Mouse (Mus musculus) intestine, embryonic 14.5 days (tissue): Measurements from ENCODE around the gene Pmpca. TPM values are rescaled to one million over a fixed set of nuclear protein-coding genes. Genes with fewer than 3 reads are reported as not detected.

Experiments used
- ATAC-seq: fragments of 200-750 bp; cut with Nextera tagmentation; replicated peaks from 2 replicates; pipeline ENCODE4 v1.8.0; 2017; ENCODE audit warnings: low read depth, moderate number of reproducible peaks, moderate TSS enrichment, moderate library complexity; ENCODE audit not compliant: low FRiP score, low TSS enrichment
- DNase-seq: peaks from one replicate; pipeline ENCODE4 v3.0.0-alpha.2; 2018; ENCODE audit warnings: low spot score
- H3K27ac ChIP-seq: fragments of 300-500 bp; sonication (generic); 2 replicates; pipeline ENCODE4 v1.5.1; 2014; ENCODE audit warnings: low read depth, mild to moderate bottlenecking, control low read depth
- H3K27me3 ChIP-seq: fragments of 300-500 bp; sonication (generic); replicated peaks from 2 replicates; pipeline ENCODE4 v1.6.1; 2014; ENCODE audit warnings: low read length, control low read depth; ENCODE audit not compliant: control insufficient read depth, insufficient read depth
- H3K36me3 ChIP-seq: fragments of 300-500 bp; sonication (generic); 2 replicates; pipeline ENCODE4 v1.6.1; 2014; ENCODE audit warnings: low read length, control low read depth; ENCODE audit not compliant: control insufficient read depth, insufficient read depth
- H3K4me1 ChIP-seq: fragments of 300-500 bp; sonication (generic); replicated peaks from 2 replicates; pipeline ENCODE4 v1.6.1; 2014; ENCODE audit warnings: low read length, control low read depth, mixed read lengths; ENCODE audit not compliant: control insufficient read depth, insufficient read depth
- H3K4me2 ChIP-seq: fragments of 300-500 bp; sonication (generic); 2 replicates; pipeline ENCODE4 v1.6.1; 2014; ENCODE audit warnings: low read length
- H3K4me3 ChIP-seq: fragments of 300-500 bp; sonication (generic); 2 replicates; pipeline ENCODE4 v1.5.1; 2014; ENCODE audit warnings: low read depth, low read length, control low read depth, mixed read lengths
- H3K9ac ChIP-seq: fragments of 300-500 bp; sonication (generic); 2 replicates; pipeline ENCODE4 v1.6.1; 2014; ENCODE audit warnings: mild to moderate bottlenecking, low read length
- H3K9me3 ChIP-seq: fragments of 300-500 bp; sonication (generic); 2 replicates; pipeline ENCODE4 v1.6.1; 2016; ENCODE audit warnings: low read length, control low read depth; ENCODE audit not compliant: control insufficient read depth
- WGBS: fragments of 180-500 bp; shearing (Covaris S2); extraction: QIAGEN DNeasy Blood & Tissue Kit; methylation state at CpG from one replicate; pipeline ENCODE4 v1.1.7; 2014; 5-methylcytosine and 5-hydroxymethylcytosine counted together
- polyA plus RNA-seq: library from polyadenylated mRNA; unstranded; fragments of >200 nt; fragmentation: Nextera tagmentation; extraction: Ambion mirVana; gene quantifications from 2 replicates; pipeline ENCODE4 v1.2.1, GENCODE M21; 2014

Pmpca gene
- polyA plus RNA-seq, 1 experiment from 2014 or later: 90.2 TPM

DNA sequence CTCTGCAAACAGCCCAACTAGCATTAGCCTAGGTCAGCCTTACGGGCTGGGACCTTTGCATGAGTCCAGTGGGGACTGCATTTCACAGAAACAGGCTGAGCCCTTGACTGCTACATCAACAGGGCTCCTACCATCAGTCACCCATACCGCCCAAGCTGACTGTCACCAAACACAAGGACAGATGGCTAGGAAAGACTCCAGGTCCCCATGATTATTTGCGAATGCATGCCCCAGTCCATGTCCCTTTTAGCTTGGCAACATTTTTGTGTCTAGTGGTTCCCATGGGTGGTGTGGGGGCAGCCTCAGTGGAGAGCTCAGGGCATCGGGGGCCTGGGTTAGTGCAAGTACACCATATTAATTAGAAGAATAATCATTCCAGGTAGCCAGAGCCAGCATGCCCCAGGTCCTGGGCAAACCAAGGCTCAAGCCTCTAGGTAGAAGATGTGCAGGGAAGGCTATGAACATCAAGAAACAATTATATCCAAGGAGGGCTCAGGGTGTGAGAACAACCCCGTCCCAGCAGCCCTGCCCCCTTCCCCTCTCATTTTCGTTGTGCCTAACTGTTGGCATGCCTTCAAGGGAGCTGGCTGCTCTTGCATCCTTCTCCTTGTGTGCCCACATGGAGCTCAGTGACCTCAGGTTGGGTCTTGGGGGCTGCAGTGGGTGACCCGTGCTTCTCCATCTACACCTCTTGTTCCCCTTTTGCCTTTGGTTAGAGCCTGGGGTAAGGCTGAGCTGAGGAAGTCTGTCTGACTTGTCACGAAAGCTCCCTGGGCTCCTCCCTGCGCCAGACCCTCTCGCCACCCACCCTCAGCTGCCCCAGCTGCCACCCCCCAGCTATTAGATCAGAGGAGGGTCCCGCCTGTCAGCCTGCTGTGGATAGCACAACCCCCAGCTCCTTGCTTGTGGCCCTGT lies 35.8 kb upstream of the Pmpca start:
- no peaks in the 10 kb centered on the region for H3K27me3 ChIP-seq
- WGBS: 88% methylated on average over 11 of the region's 11 CpGs
- no peak overlapping the region for H3K27ac ChIP-seq
- peaks cover 14% of the 10 kb centered on the region for H3K4me1 ChIP-seq
- peaks cover 21% of the 10 kb centered on the region for H3K36me3 ChIP-seq
- no peak for DNase-seq
- peak overlapping the region; percentile 98; the same call in 1 of the 2 replicates for H3K4me2 ChIP-seq
- H3K9me3 ChIP-seq: no peaks in the 10 kb centered on the region
- no peak overlapping the region for H3K4me3 ChIP-seq
- no peak for ATAC-seq
- no peak overlapping the region for H3K9ac ChIP-seq

DNA sequence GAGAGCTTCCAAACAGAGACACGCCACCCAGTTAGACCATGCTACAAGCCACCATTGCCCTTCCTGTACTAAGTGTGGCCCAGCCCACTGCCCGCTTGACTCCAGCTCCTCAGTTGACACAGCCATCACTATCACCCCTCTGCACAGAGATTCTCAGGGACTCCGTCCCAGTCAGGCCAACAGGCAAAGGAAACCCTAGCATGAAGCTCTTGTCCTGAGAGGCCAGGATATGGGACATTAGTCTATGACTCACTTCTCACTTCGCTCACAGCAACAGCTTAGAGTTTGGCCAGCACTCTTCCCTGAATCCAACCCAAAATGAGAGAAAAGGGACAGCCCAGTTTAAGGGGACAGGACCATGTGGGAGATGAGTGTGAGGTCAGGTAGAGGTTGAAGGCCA lies 34.7 kb upstream of the Pmpca start:
- Histone ChIP-seq H3K27me3 (no peaks in the 10 kb centered on the region), H3K36me3 (peaks cover 10% of the 10 kb centered on the region), H3K4me3 (no peak overlapping the region), H3K27ac (no peak overlapping the region), H3K4me1 (peaks cover 11% of the 10 kb centered on the region), H3K9me3 (no peaks in the 10 kb centered on the region), H3K4me2 (no peak overlapping the region), H3K9ac (no peak overlapping the region)
- no peak for ATAC-seq
- no peak for DNase-seq
- 95% methylated on average over 4 of the region's 4 CpGs for WGBS

DNA sequence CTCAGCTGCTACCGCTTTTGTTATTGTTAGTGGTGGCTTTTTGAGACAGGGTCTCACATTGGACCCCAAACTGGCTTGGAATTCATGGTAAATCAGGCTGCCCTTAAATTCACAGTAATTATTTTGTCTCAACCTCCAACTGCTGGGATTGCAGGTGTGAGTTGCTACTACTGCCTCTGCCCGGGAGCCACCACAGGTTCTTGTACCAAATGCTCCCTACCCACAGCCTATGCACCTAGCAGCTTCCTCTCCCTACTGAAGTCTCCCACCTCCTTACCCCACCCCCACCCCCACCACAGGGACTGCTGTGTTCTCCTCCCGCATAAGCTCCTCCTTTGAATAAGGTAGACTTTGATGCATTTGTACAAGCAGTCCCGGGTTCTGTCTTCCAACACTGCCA lies 32.9 kb upstream of the Pmpca start:
- DNase-seq: no peak
- Histone ChIP-seq H3K9ac (no peak overlapping the region), H3K27ac (no peak overlapping the region), H3K9me3 (no peaks in the 10 kb centered on the region), H3K27me3 (no peaks in the 10 kb centered on the region), H3K36me3 (no peaks in the 10 kb centered on the region), H3K4me3 (no peak overlapping the region), H3K4me2 (no peak overlapping the region), H3K4me1 (peaks cover 6% of the 10 kb centered on the region)
- ATAC-seq: no peak
- WGBS: 77% methylated on average over 4 of the region's 4 CpGs

DNA sequence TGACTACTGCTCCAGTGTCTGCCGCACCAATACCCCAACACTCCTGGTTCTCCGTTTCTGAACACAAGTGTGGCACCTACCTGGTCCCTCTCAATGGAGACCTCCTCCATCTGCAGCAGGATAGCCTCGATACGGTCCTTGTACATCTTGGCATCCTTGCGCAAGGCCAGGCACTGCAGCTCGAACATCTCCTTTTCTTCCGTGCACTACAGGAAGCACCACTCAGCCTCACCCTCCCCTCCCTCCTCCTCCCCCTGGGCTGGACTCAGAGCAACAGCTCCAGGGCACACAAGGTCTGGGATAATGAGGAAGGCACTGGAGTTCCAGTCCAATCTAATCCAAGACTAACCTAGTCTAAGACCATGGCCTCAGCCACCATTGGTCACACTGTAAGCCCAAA lies 32.5 kb upstream of the Pmpca start:
- H3K4me2 ChIP-seq: no peak overlapping the region
- no peaks in the 10 kb centered on the region for H3K9me3 ChIP-seq
- H3K4me1 ChIP-seq: peaks cover 6% of the 10 kb centered on the region
- no peak overlapping the region for H3K27ac ChIP-seq
- no peak overlapping the region for H3K4me3 ChIP-seq
- H3K36me3 ChIP-seq: no peaks in the 10 kb centered on the region
- DNase-seq (no peak), ATAC-seq (no peak)
- no peak overlapping the region for H3K9ac ChIP-seq
- WGBS: 78% methylated on average over 7 of the region's 7 CpGs
- H3K27me3 ChIP-seq: no peaks in the 10 kb centered on the region

DNA sequence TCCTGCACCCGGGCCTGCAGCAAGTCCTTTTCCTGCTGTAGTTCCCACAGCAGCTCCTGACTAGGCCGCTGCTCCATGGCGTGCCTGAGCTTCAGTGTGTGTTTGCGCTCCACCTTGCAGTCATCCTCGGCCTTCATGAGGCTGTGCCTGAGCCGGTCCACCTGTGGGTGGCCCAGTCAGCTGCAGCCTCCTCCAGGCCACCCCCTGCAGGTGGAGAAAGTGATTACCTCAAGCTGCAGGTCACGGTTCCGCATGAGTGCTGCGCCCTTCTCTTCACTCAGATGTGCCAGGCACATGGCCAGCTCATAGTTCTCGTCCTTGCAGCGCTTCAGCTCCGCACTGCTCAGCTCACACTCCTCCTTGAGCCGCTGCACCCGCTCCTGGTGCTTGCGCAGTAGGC lies 31.7 kb upstream of the Pmpca start:
- Histone ChIP-seq H3K36me3 (no peaks in the 10 kb centered on the region), H3K27me3 (no peaks in the 10 kb centered on the region), H3K9ac (no peak overlapping the region), H3K4me1 (peaks cover 5% of the 10 kb centered on the region), H3K4me2 (no peak overlapping the region), H3K9me3 (no peaks in the 10 kb centered on the region), H3K4me3 (no peak overlapping the region), H3K27ac (no peak overlapping the region)
- 52% methylated on average over 15 of the region's 15 CpGs for WGBS
- no peak for DNase-seq
- ATAC-seq: no peak

DNA sequence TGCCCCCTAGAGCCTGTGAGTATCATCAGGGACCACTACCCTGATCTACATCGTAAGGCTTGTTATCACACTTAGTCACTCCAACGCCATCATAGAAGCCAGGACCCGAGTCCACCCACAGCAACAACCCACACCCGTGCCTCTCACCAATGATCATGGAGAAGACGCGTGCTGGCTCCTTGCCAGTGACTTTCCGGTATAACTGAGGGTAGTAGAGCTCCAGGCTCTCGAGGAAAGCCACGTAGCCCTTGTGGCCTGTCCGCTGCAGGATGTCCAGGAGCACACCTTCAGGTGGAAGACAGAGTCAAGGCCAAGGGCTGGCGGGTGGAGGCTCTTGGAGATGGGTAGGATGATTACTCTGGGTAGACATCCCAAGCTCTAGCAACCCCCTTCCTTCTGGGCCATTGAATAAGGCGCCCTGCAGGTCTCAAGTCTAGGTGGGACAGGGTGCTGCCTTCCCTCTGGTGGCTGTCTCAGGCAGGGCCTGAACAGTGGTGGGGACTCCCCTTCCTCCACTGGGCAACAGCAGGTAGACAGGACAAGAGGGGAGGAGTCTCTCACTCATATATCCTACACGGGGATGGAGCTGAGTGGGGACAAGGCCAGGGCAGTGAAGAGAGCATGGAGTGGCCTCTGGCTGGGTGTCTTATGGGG lies 30.3 kb upstream of the Pmpca start:
- no peak overlapping the region for H3K4me3 ChIP-seq
- H3K4me2 ChIP-seq: no peak overlapping the region
- no peak overlapping the region for H3K27ac ChIP-seq
- no peaks in the 10 kb centered on the region for H3K4me1 ChIP-seq
- ATAC-seq (no peak), DNase-seq (no peak)
- H3K9me3 ChIP-seq: no peaks in the 10 kb centered on the region
- H3K9ac ChIP-seq: no peak overlapping the region
- WGBS: 84% methylated on average over 13 of the region's 13 CpGs
- H3K27me3 ChIP-seq: no peaks in the 10 kb centered on the region
- H3K36me3 ChIP-seq: peaks cover under 1% of the 10 kb centered on the region; the same call in 1 of the 2 replicates

DNA sequence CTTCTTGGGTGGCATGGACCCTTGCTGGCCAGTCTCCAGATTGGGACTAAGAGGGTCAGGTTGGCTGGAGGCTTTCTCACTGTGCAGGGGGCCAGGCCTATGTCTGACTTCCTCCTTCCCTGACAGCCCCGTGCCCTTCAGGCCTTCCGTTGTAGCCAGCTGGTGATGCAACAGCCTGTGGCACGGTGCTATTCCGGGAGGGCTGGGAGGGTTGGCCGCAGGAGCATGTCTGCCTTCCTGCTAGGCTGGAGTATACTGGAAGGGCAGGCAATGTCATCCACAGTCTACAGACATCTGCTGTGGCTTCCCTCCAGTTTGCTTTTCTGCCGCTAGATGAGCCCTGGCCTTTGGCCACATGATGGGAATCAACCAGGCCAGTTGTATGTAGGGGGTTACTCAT lies 29.2 kb upstream of the Pmpca start:
- H3K4me1 ChIP-seq: no peaks in the 10 kb centered on the region
- WGBS: 89% methylated on average over 6 of the region's 6 CpGs
- H3K9ac ChIP-seq: no peak overlapping the region
- H3K4me2 ChIP-seq: no peak overlapping the region
- peaks cover 11% of the 10 kb centered on the region for H3K36me3 ChIP-seq
- H3K27me3 ChIP-seq: no peaks in the 10 kb centered on the region
- DNase-seq: no peak
- no peak overlapping the region for H3K4me3 ChIP-seq
- no peak overlapping the region for H3K27ac ChIP-seq
- no peak for ATAC-seq
- H3K9me3 ChIP-seq: no peaks in the 10 kb centered on the region

DNA sequence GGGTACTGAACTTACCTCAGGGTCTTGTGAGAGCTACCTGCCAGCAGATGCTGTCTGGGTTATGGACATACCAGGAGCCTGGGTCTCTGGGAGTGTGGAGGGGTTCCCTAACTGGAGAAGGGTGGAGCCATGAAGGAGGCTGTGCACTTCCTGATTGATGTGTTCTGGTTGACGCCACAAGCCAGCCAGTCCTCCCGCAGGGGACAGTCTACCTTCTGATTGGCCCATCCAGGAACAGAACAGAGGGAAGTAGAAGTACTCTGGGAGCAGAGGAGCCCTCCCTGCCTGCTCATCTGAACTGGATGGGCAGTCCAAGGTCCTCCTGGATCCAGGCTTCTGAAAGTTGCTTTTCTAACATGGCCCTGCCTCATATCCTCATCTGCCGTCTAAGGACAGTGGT lies 28.4 kb upstream of the Pmpca start, which contains the start of gene Card9:
Gene Card9 (minus strand): TSS at position 147 of the 400 bp plus-strand sequence.
- Histone ChIP-seq H3K9me3 (no peaks in the 10 kb centered on the region), H3K4me1 (no peaks in the 10 kb centered on the region), H3K36me3 (peaks cover 19% of the 10 kb centered on the region), H3K27me3 (no peaks in the 10 kb centered on the region), H3K4me3 (no peak within 1 kb of the TSS), H3K27ac (no peak within 1 kb of the TSS), H3K4me2 (no peak within 1 kb of the TSS), H3K9ac (no peak within 1 kb of the TSS)
- no peak for DNase-seq
- no peak for ATAC-seq
- 46% methylated on average over 3 of the region's 3 CpGs for WGBS
